Mouse (Mus musculus) MEL (cell line): Measurements from ENCODE around the gene Qars. TPM values are rescaled to one million over a fixed set of nuclear protein-coding genes. Genes with fewer than 3 reads are reported as not detected.

Experiments
- DNase-seq: peaks from one replicate; pipeline ENCODE4 v3.0.0; 2011; ENCODE audit warnings: low read depth, low spot score
- H3K27ac ChIP-seq: 2 replicates; pipeline ENCODE4 v1.5.1; 2012; ENCODE audit warnings: low read depth, mild to moderate bottlenecking, control low read depth, low read length, moderate library complexity; ENCODE audit not compliant: control insufficient read depth
- H3K27me3 ChIP-seq, 2 experiments: fragments of 150-350 bp in 1 of 2; sonication (generic) in 1 of 2; 2 replicates each; pipeline ENCODE4 v1.6.1; 2012; ENCODE audit warnings: low read length in 2 of 2, mild to moderate bottlenecking in 2 of 2, improper control_type of control experiment in 1 of 2, moderate library complexity in 1 of 2; ENCODE audit not compliant: insufficient read depth in 2 of 2, control insufficient read depth in 1 of 2
- H3K36me3 ChIP-seq, 2 experiments: 2 replicates each; pipeline ENCODE4 v1.6.1; 2012 to 2014; ENCODE audit warnings: low read length in 2 of 2, improper control_type of control experiment in 1 of 2, inconsistent platforms in 1 of 2, mild to moderate bottlenecking in 1 of 2; ENCODE audit not compliant: insufficient read depth in 2 of 2, control insufficient read depth in 1 of 2
- H3K4me1 ChIP-seq, 2 experiments: fragments of 150-350 bp in 1 of 2; sonication (generic) in 1 of 2; 2 replicates each; pipeline ENCODE4 v1.6.1; 2012; ENCODE audit warnings: low read length in 2 of 2, improper control_type of control experiment in 1 of 2, mild to moderate bottlenecking in 1 of 2; ENCODE audit not compliant: insufficient read depth in 2 of 2, control insufficient read depth in 1 of 2
- H3K4me3 ChIP-seq, 2 experiments: fragments of 150-350 bp in 1 of 2; sonication (generic) in 1 of 2; 2 replicates each; pipeline ENCODE4 v1.5.1; 2012; ENCODE audit warnings: low read depth in 2 of 2, low read length in 2 of 2, mild to moderate bottlenecking in 2 of 2, moderate library complexity in 2 of 2, control low read depth in 1 of 2, improper control_type of control experiment in 1 of 2; ENCODE audit not compliant: control insufficient read depth in 1 of 2, insufficient read depth in 1 of 2
- H3K79me2 ChIP-seq: 2 replicates; pipeline ENCODE4 v1.6.1; 2012; ENCODE audit warnings: mild to moderate bottlenecking, low read length, moderate library complexity; ENCODE audit not compliant: control insufficient read depth, poor library complexity, insufficient read depth
- H3K9ac ChIP-seq: 2 replicates; pipeline ENCODE4 v1.6.1; 2012; ENCODE audit warnings: low read depth, mild to moderate bottlenecking, control low read depth, low read length, moderate library complexity; ENCODE audit not compliant: control insufficient read depth, poor library complexity, severe bottlenecking
- H3K9me3 ChIP-seq: fragments of 150-350 bp; sonication (generic); replicated peaks from 2 replicates; pipeline ENCODE4 v1.6.1; 2012; ENCODE audit warnings: mild to moderate bottlenecking, low read length, improper control_type of control experiment, moderate library complexity; ENCODE audit not compliant: insufficient read depth
- CHD1 ChIP-seq: IDR thresholded peaks from 2 replicates; pipeline ENCODE4 v1.6.1; 2012; ENCODE audit warnings: low read depth, mild to moderate bottlenecking, inconsistent platforms, low read length, improper control_type of control experiment
- CHD2 ChIP-seq: IDR thresholded peaks from 2 replicates; pipeline ENCODE4 v1.6.1; 2011; ENCODE audit warnings: low read length, improper control_type of control experiment
- CTCF ChIP-seq, 3 experiments: IDR thresholded peaks in 2 of 3; conservative IDR thresholded peaks in 1 of 3; 2 replicates each; pipeline ENCODE4 v1.5.1; 2011 to 2012; ENCODE audit warnings: low read length in 3 of 3, low read depth in 2 of 3, mild to moderate bottlenecking in 2 of 3, improper control_type of control experiment in 1 of 3, inconsistent platforms in 1 of 3, mixed read lengths in 1 of 3, moderate library complexity in 1 of 3; ENCODE audit not compliant: control insufficient read depth in 1 of 3, insufficient read depth in 1 of 3, poor library complexity in 1 of 3, severe bottlenecking in 1 of 3
- E2F4 ChIP-seq: IDR thresholded peaks from 2 replicates; pipeline ENCODE4 v1.6.1; 2011; ENCODE audit warnings: low read depth, low read length, improper control_type of control experiment, borderline replicate concordance
- ELF1 ChIP-seq: IDR thresholded peaks from 2 replicates; pipeline ENCODE4 v1.6.1; 2014; ENCODE audit warnings: low read depth, mild to moderate bottlenecking, inconsistent platforms, low read length, improper control_type of control experiment, moderate library complexity
- EP300 ChIP-seq, 2 experiments: IDR thresholded peaks; 2 replicates each; pipeline ENCODE4 v1.6.1; 2011; ENCODE audit warnings: improper control_type of control experiment in 2 of 2, low read length in 2 of 2, low read depth in 1 of 2, mild to moderate bottlenecking in 1 of 2
- ETS1 ChIP-seq: IDR thresholded peaks from 2 replicates; pipeline ENCODE4 v1.6.1; 2012; ENCODE audit warnings: low read depth, mild to moderate bottlenecking, inconsistent platforms, low read length, improper control_type of control experiment, moderate library complexity
- GATA1 ChIP-seq: IDR thresholded peaks from 2 replicates; pipeline ENCODE4 v1.6.1; 2011; ENCODE audit warnings: low read depth, low read length, improper control_type of control experiment
- HCFC1 ChIP-seq: IDR thresholded peaks from 2 replicates; pipeline ENCODE4 v1.6.1; 2012; ENCODE audit warnings: low read depth, mild to moderate bottlenecking, inconsistent platforms, low read length, improper control_type of control experiment, moderate library complexity
- JUND ChIP-seq: IDR thresholded peaks from 2 replicates; pipeline ENCODE4 v1.6.1; 2011; ENCODE audit warnings: low read depth, mild to moderate bottlenecking, improper control_type of control experiment, low read length
- KAT2A ChIP-seq: conservative IDR thresholded peaks from 2 replicates; pipeline ENCODE4 v1.6.1; 2012; ENCODE audit warnings: low read depth, low read length, improper control_type of control experiment, inconsistent platforms
- MAFK ChIP-seq: IDR thresholded peaks from 2 replicates; pipeline ENCODE4 v1.6.1; 2011; ENCODE audit warnings: low read depth, mild to moderate bottlenecking, low read length, improper control_type of control experiment, borderline replicate concordance
- MAX ChIP-seq: IDR thresholded peaks from 2 replicates; pipeline ENCODE4 v1.6.1; 2011; ENCODE audit warnings: low read length, improper control_type of control experiment
- MEF2A ChIP-seq: IDR thresholded peaks from 2 replicates; pipeline ENCODE4 v1.6.1; 2014; ENCODE audit warnings: low read depth, mild to moderate bottlenecking, inconsistent platforms, low read length, improper control_type of control experiment; ENCODE audit not compliant: poor library complexity, insufficient replicate concordance, severe bottlenecking; ENCODE audit errors: extremely low read depth
- MYB ChIP-seq: IDR thresholded peaks from 2 replicates; pipeline ENCODE4 v1.6.1; 2011; ENCODE audit warnings: mild to moderate bottlenecking, low read depth, low read length, improper control_type of control experiment
- MYC ChIP-seq: IDR thresholded peaks from 2 replicates; pipeline ENCODE4 v1.6.1; 2011; ENCODE audit warnings: low read depth, mild to moderate bottlenecking, low read length, improper control_type of control experiment, moderate library complexity
- NELFE ChIP-seq: IDR thresholded peaks from 2 replicates; pipeline ENCODE4 v1.6.1; 2011; ENCODE audit warnings: low read depth, low read length, improper control_type of control experiment
- NRF1 ChIP-seq: IDR thresholded peaks from 2 replicates; pipeline ENCODE4 v1.6.1; 2014; ENCODE audit warnings: low read depth, mild to moderate bottlenecking, inconsistent platforms, low read length, improper control_type of control experiment, moderate library complexity; ENCODE audit not compliant: poor library complexity, insufficient read depth, severe bottlenecking
- POLR2A ChIP-seq, 2 experiments: IDR thresholded peaks; 2 replicates each; pipeline ENCODE4 v1.6.1; 2011 to 2012; ENCODE audit warnings: low read length in 2 of 2, mild to moderate bottlenecking in 2 of 2, control low read depth in 1 of 2, improper control_type of control experiment in 1 of 2, low read depth in 1 of 2, moderate library complexity in 1 of 2; ENCODE audit not compliant: control insufficient read depth in 1 of 2, insufficient read depth in 1 of 2, poor library complexity in 1 of 2
- POLR2AphosphoS2 ChIP-seq: IDR thresholded peaks from 2 replicates; pipeline ENCODE4 v1.6.1; 2011; ENCODE audit warnings: low read length, improper control_type of control experiment
- POLR2AphosphoS5 ChIP-seq: IDR thresholded peaks from 2 replicates; pipeline ENCODE4 v1.6.1; 2012; ENCODE audit warnings: low read depth, borderline replicate concordance, mild to moderate bottlenecking, inconsistent platforms, low read length, moderate library complexity, mixed read lengths
- RAD21 ChIP-seq: IDR thresholded peaks from 2 replicates; pipeline ENCODE4 v1.6.1; 2011; ENCODE audit warnings: mild to moderate bottlenecking, low read depth, low read length, improper control_type of control experiment
- RCOR1 ChIP-seq: IDR thresholded peaks from 2 replicates; pipeline ENCODE4 v1.6.1; 2012; ENCODE audit warnings: low read depth, mild to moderate bottlenecking, inconsistent platforms, low read length, improper control_type of control experiment
- SIN3A ChIP-seq: IDR thresholded peaks from 2 replicates; pipeline ENCODE4 v1.6.1; 2012; ENCODE audit warnings: low read length, improper control_type of control experiment, inconsistent platforms
- SMC3 ChIP-seq: IDR thresholded peaks from 2 replicates; pipeline ENCODE4 v1.6.1; 2011; ENCODE audit warnings: low read depth, low read length, improper control_type of control experiment
- TBP ChIP-seq: IDR thresholded peaks from 2 replicates; pipeline ENCODE4 v1.8.0; 2011; ENCODE audit warnings: low read depth, low read length, improper control_type of control experiment
- TCF12 ChIP-seq: IDR thresholded peaks from 2 replicates; pipeline ENCODE4 v1.6.1; 2014; ENCODE audit warnings: low read depth, mild to moderate bottlenecking, inconsistent platforms, low read length, improper control_type of control experiment, moderate library complexity
- UBTF ChIP-seq: IDR thresholded peaks from 2 replicates; pipeline ENCODE4 v1.6.1; 2012; ENCODE audit warnings: low read depth, mild to moderate bottlenecking, inconsistent platforms, low read length, improper control_type of control experiment, moderate library complexity, borderline replicate concordance; ENCODE audit not compliant: insufficient read depth
- USF2 ChIP-seq, 2 experiments: IDR thresholded peaks; 2 replicates each; pipeline ENCODE4 v1.6.1; 2011 to 2012; ENCODE audit warnings: improper control_type of control experiment in 2 of 2, low read length in 2 of 2, borderline replicate concordance in 1 of 2, inconsistent platforms in 1 of 2, low read depth in 1 of 2, mild to moderate bottlenecking in 1 of 2; ENCODE audit not compliant: insufficient read depth in 1 of 2
- ZKSCAN1 ChIP-seq: IDR thresholded peaks from 2 replicates; pipeline ENCODE4 v1.6.1; 2012; ENCODE audit warnings: low read depth, mild to moderate bottlenecking, inconsistent platforms, low read length, improper control_type of control experiment, moderate library complexity
- ZMIZ1 ChIP-seq: IDR thresholded peaks from 2 replicates; pipeline ENCODE4 v1.6.1; 2012; ENCODE audit warnings: low read depth, mild to moderate bottlenecking, inconsistent platforms, low read length, improper control_type of control experiment, moderate library complexity
- ZNF384 ChIP-seq: IDR thresholded peaks from 2 replicates; pipeline ENCODE4 v1.6.1; 2012; ENCODE audit warnings: low read depth, mild to moderate bottlenecking, inconsistent platforms, low read length, improper control_type of control experiment
- polyA plus RNA-seq, 2 experiments: library from polyadenylated mRNA; stranded (reverse) in 1 of 2; unstranded in 1 of 2; fragments of >175 nt in 1 of 2; fragments of >200 nt in 1 of 2; gene quantifications; 2 replicates each; pipeline versions ENCODE4 v1.2.1 to v1.2.4; 2012; ENCODE audit warnings: low replicate concordance in 2 of 2, low read depth in 1 of 2; ENCODE audit not compliant: insufficient read length in 2 of 2, insufficient read depth in 1 of 2, missing spikeins in 1 of 2
- total RNA-seq: library from RNA; depleted of rRNA; stranded (reverse); fragments of 300-350 nt; gene quantifications from 2 replicates; pipeline ENCODE4 v1.2.3, GENCODE M21; 2012

Qars gene
- total and polyA plus RNA-seq, 3 experiments: 286 to 407 TPM; not detected in 1

GRCm38 (mm10) chr9:108517253-108517930 lies 9.9 kb downstream of the Qars start (continued):
- peak; percentile 95 for TF ChIP-seq ZNF384
- TF ChIP-seq POLR2AphosphoS5: no peak
- TF ChIP-seq POLR2AphosphoS2: no peak
- no peak for TF ChIP-seq SMC3
- no peak; the same call in none of the 2 replicates for TF ChIP-seq HCFC1
- no peak for TF ChIP-seq TCF12
- peak; percentile 92; the same call in 1 of the 2 replicates for TF ChIP-seq CHD1
- TF ChIP-seq KAT2A: no peak
- TF ChIP-seq CHD2: no peak
- no peak for TF ChIP-seq SIN3A
- TF ChIP-seq E2F4: no peak
- no peak; the same call in 1 of the 2 replicates for TF ChIP-seq ZKSCAN1
- no peak for TF ChIP-seq UBTF
- TF ChIP-seq CTCF (IDR thresholded peaks at IDR 0.05 in 2 of 3, conservative IDR thresholded peaks at IDR 0.05 in 1 of 3; ENCODE audit: control insufficient read depth in 1 of 3, insufficient read depth in 1 of 3, low read depth in 2 of 3, low read length in 3 of 3, poor library complexity in 1 of 3, severe bottlenecking in 1 of 3): no peak
- TF ChIP-seq, all 39 proteins: peak for 6

GRCm38 (mm10) chr9:108517931-108518332 lies 10.4 kb downstream of the Qars start:
- no peaks in the 10 kb centered on the region for H3K27me3 ChIP-seq
- H3K27ac ChIP-seq: peak overlapping the region; percentile 79
- H3K36me3 ChIP-seq: peaks cover 11 to 40% of the 10 kb centered on the region in 2 experiments
- peak; percentile 91 for DNase-seq
- peak overlapping the region; percentile 92 for H3K9ac ChIP-seq
- H3K79me2 ChIP-seq: peaks cover 40% of the 10 kb centered on the region
- no peaks in the 10 kb centered on the region for H3K9me3 ChIP-seq
- H3K4me3 ChIP-seq: peak overlapping the region; percentile 81 to 84
- peaks cover 6 to 17% of the 10 kb centered on the region in 2 experiments for H3K4me1 ChIP-seq
- TF ChIP-seq GATA1 (peak; percentile 18; the same call in 1 of the 2 replicates), NRF1 (no peak), MYB (0 out of 2 replicates have a peak, but pooled peaks have one; percentile 6), MAX (peak; percentile 70), POLR2A (IDR thresholded peaks at IDR 0.05; ENCODE audit: control insufficient read depth in 1 of 2, insufficient read depth in 1 of 2, low read depth in 1 of 2, low read length in 2 of 2, poor library complexity in 1 of 2) (peak in 1 of 2 experiments; percentile 61; a peak in 2 of 4 replicates), ZMIZ1 (no peak), ZKSCAN1 (no peak), RCOR1 (0 out of 2 replicates have a peak, but pooled peaks have one; percentile 16), MEF2A (no peak), NELFE (peak; percentile 46), POLR2AphosphoS5 (no peak), JUND (no peak), ELF1 (peak; percentile 37; the same call in 1 of the 2 replicates), MAFK (no peak; the same call in 1 of the 2 replicates), TBP (peak; percentile 70), ETS1 (peak; percentile 44), RAD21 (no peak), E2F4 (no peak), EP300 (IDR thresholded peaks at IDR 0.05; ENCODE audit: low read depth in 1 of 2, low read length in 2 of 2) (peak in 1 of 2 experiments; percentile 52; a peak in 3 of 4 replicates), CHD1 (peak; percentile 93; the same call in 1 of the 2 replicates), CHD2 (no peak), KAT2A (peak; percentile 50), MYC (peak; percentile 83; the same call in 1 of the 2 replicates), ZNF384 (peak; percentile 89), USF2 (IDR thresholded peaks at IDR 0.05; ENCODE audit: borderline replicate concordance in 1 of 2, insufficient read depth in 1 of 2, low read depth in 1 of 2, low read length in 2 of 2) (no peak), TCF12 (no peak)
